Mouse (Mus musculus): ENCODE measurements around the gene Mgat5. TPM values are rescaled to one million over a fixed set of nuclear protein-coding genes. Genes with fewer than 3 reads are reported as not detected.

Gene Mgat5
- polyA plus RNA-seq (2017; shearing (Covaris generic)) = 14.7 TPM

GRCm38 (mm10) chr1:127204817-127205485 lies at the start of gene Mgat5:
Gene Mgat5 (plus strand): TSS chr1:127205015.

Data from effector memory CD4-positive, alpha-beta T cell, adult 7 months (primary cell).